Mouse (Mus musculus) gonadal fat pad, adult 2 months (tissue): ENCODE data around the gene Ociad2. TPM values are rescaled to one million over a fixed set of nuclear protein-coding genes. Genes with fewer than 3 reads are reported as not detected.

Experiments used
- DNase-seq: peaks from one replicate; pipeline ENCODE4 v3.0.0-alpha.2; 2012; ENCODE audit warnings: low read depth
- polyA plus RNA-seq: library from polyadenylated mRNA; depleted of rRNA; stranded (reverse); fragments of >200 nt; gene quantifications from 2 replicates; pipeline ENCODE4 v1.2.3, GENCODE M21; 2012; rRNA removed

Gene Ociad2
- polyA plus RNA-seq = 10.5 and 17.1 TPM in 2 replicates

- DNase-seq = no peak
Measured at GRCm38 (mm10) chr5:73340723-73341235, at the start of gene Ociad2. Gene Ociad2, minus strand, starts transcription at chr5:73341028.

- no peak for DNase-seq
Measured at GRCm38 (mm10) chr5:73383647-73383970, 42.8 kb upstream of the Ociad2 start.

DNA sequence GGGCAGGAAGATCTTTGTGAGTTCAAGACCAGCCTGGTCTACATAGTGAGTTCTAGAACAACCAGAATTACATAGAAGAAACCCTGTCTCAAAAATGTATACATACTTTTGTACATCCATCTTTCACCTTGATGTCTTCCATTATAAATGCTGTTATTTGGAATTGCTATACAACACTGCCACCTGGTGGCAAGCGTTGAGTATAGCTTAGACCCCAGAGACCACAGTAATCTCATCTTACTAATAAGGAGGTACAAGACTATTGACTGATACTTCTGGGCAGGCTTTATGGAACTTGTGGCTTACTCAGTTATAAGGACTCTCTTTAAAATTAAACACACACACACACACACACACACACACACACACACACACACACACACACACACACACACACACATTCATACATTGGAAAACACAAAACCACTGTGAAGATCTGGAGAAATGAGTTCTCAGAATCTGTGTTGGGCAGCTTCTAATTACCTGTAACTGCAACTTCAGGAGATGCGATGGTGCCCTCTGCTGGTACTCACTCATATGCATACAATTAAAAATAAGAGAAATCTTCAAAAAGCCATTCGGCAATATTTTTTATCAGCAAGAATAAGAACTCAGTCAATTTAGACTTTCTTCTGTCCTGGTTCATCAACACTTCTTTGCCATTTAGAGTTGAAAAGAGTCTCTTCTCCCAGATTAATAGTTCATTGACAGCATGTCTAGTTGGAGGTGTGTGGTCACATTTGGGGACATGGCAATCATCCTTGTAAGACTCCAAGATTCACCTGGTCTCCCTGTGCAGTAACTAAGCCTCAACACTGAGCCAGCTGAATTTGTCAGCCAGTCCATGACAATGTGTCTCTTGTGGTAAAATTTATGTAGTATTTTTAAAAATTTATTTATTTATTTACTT lies 42.2 kb upstream of the Ociad2 start:
- no peak for DNase-seq

- DNase-seq = no peak
Measured at GRCm38 (mm10) chr5:73381976-73382540, 41.2 kb upstream of the Ociad2 start.

DNA sequence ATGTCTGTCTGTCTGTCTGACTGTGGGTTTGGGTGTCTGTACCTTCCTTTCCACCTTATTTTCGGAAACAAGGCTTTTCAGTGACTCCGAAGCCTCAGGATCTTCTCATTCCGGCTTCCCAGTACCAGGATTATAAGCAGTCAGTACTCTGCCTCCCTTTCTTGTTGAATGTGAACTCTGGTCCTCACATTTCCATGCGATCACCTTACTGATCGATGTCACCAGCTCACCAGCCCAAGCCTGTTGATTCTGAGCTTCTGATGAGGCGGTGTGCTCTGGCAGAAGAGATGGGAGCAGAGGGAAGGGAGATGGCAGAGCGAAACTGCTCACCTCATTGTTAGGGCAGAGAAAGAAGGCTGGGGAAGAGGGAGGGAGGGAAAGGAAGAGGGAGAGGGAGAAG lies 40.7 kb upstream of the Ociad2 start:
- DNase-seq = no peak

GRCm38 (mm10) chr5:73380829-73381228 lies 40.0 kb upstream of the Ociad2 start:
- DNase-seq = no peak

- no peak for DNase-seq
Measured at GRCm38 (mm10) chr5:73379908-73380307, 39.1 kb upstream of the Ociad2 start.

- DNase-seq = no peak
Measured at GRCm38 (mm10) chr5:73376491-73376890, 35.7 kb upstream of the Ociad2 start.

DNA sequence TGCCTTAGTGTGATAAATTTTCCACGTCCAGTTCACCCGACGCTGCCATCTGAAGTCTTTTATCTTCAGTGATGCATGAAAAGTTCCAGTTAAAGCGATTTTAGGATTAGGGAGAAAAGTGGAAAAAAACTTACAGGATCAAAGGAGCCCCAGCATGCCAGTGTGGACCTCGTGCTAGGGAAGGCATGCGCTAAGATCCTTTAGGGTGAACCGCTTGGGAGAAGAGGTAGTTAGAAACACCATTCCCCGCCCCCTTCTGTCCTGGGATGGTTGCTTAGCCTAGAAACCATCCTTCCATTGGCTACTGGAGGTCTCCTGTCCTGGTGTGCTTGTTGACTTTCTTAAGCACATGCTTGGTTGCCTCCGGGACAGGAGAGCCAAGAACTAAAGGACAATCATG lies 35.2 kb upstream of the Ociad2 start:
- no peak for DNase-seq

DNA sequence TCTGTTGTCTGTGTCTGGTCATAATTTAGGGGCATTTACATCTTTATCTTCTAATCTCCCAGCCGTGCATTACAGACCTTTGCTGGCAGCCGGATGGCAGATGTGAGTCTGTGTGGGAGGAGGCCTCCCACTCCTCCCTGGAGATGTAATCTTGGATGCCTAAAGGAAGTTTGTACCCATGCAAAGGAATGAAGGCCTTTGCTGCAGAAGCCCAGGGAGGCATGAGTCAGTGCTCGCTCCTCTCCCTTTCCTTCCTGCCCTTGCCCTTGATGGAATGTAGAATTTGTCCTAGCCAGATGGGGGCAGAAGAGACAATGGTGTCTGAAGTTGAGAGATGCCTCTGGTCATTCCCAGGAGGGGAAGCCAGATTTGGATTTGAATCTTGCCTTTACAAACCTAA lies 32.4 kb upstream of the Ociad2 start:
- no peak for DNase-seq

- DNase-seq = no peak
Measured at GRCm38 (mm10) chr5:73372601-73373000, 31.8 kb upstream of the Ociad2 start.

GRCm38 (mm10) chr5:73369731-73370130 lies 28.9 kb upstream of the Ociad2 start:
- no peak for DNase-seq

- DNase-seq = no peak
Measured at GRCm38 (mm10) chr5:73368845-73369447, 28.1 kb upstream of the Ociad2 start.

DNA sequence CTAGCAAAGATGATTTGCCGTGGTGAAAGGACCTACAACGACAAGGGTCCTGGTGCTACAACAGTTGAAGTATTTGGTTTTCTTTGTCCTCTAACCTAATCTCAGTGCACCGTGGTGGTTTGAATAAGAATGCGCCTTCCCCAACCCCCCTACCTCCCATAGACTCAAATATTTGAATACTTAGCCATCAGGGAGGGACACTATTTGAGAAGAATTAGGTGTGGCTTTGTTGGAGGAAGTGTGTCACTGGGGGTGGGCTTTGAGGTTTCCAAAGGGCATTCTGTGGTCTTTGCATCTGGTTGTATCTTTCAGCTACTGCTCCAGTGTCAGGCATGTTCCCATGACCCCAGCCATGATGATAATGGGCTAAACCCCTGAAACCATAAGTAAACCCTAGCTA lies 27.1 kb upstream of the Ociad2 start:
- DNase-seq = no peak

DNA sequence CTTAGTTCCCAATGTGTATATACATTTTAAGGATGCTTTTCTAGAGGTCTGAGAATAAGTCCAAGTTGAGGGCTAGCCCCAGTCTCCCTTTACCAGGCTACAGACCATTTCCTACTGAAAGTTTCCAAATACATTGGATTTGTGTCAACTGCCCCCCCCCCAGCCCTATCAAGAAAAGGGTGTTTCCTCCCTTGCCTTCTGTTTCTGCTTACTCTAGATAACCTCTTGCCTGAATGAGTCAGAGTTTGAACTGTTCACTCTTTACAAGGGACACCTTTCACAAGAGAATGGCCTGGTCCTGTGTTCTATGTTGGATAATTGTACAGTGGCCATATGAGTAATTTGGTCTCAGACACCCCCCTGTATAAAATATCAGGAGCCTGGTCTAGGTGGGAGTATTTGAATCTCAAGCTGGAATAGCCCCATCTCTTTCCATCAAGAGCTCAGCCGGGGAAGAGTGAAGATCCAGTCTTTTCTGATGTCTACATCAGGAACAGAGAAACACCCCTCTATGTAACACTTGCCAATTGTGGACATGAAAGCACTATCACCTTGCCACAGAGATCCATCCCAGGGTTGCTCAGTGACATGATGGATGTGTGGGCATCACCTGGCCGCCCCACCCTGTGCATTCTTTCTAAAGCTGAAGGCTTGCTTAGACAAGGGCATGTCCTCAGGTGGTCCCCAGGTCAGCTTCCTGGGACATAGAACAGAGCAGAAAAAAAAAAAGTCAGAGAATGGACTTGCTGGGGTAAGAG lies 23.5 kb upstream of the Ociad2 start:
- DNase-seq = no peak

- DNase-seq = no peak
Measured at GRCm38 (mm10) chr5:73362791-73363190, 22.0 kb upstream of the Ociad2 start.

GRCm38 (mm10) chr5:73362338-73362737 lies 21.5 kb upstream of the Ociad2 start:
- no peak for DNase-seq

DNA sequence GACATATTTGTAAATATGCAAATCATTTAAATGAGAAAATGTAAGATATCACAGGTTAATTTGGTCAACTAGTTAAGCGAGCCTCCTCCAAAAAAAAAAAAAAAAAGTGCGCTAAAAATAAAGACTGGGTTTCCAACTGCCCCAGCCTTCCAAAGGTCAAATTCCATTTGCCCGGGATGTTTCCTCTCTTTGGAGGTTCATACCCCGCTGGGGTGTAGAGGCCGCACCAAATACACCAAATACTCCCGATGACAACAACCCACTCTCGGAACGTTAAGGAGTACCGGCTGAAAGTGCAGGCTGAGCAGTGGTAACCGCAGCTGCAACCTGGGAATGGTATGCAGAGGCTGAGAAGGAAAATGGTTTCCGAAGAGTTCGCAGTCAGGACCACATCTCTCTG lies 19.4 kb upstream of the Ociad2 start:
- no peak for DNase-seq

DNA sequence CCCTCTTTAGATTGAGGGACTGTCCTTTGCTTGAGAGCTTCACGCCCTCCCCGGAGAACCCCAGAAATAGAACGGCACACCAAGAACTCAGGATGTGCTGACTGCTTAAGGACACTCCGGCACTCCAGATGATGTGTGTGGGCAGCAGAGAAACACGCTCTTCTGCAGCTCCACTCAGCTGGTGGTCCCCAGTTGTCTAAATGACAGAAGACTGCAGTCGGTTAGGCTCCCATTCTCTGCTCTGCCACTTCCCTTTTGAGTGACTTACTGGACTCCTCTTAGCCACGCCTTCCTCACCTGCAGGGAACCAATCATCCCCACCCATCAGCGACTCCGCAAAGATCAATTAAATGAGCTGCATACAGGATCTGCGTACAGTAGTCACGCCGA lies 18.9 kb upstream of the Ociad2 start:
- DNase-seq = no peak

DNA sequence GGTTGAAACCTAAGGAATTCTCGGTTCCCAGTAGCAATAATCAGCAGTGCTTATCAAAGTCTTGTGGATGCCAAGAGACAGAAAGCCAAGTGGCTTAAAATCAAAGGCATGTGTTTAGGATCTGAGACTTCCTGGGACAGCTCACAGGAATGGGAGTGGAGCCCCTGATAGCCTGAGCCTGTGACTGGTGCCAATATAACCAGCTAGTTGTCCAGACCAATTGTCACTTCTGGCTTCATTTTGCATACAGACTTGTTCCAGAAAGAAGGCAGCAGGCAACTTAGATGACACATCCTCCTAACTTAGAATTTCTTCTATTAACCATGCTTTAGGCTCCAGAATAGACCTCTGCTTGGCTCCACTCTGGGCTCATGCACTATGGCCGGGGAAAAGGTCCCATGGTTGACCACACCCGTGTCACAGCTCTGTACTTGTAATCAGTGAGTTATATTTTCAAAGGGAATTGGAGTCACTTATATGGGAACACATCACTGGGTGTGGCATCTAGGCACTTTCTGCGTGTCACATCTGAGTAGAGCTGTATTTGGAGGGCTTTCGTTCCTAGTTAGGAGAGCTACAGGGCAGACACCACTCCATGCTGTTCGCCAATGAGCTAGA lies 18.4 kb upstream of the Ociad2 start:
- DNase-seq = no peak

DNA sequence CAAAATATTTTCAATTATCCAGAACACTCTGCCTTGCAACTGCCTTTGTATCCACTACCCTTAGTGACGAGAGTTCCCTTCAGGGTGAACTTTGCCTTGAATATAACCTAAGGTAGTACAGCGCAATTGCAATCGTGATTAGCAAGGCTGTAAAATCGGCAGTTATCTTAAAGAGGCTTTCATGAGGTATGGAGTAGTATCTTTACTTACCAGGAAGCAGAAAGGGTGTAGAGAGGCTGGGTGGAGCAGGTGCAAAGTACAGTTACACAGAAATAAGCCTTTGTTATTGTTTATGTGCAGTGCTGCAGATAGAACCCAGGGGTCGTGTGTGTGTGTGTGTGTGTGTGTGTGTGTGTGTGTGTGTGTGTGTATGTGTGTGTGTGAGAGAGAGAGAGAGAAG lies 14.6 kb upstream of the Ociad2 start:
- no peak for DNase-seq

DNA sequence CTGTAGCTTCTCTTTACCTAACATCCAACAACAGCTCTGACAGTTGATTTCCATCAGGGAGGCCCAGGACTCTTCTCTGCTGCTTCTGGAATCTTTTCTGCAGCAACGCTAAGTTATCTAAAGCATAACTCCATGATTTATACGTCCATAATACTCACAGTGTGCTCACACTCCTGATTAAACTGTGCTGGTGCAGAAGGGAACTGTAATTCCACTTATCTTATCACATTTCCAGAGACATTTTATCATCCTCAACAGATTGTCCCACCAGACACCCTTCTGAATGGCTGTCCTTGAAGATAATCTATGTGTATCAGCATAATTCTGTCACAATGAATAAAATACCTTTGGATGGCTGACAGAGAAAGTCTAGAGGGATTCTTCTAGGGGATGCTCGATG lies 13.2 kb upstream of the Ociad2 start:
- DNase-seq = no peak
